Mouse (Mus musculus) limb, embryonic 11.5 days (tissue): ENCODE measurements around the gene Nudt3. TPM values are rescaled to one million over a fixed set of nuclear protein-coding genes. Genes with fewer than 3 reads are reported as not detected.

ENCODE experiments used
- ATAC-seq: fragments of 200-750 bp; cut with Nextera tagmentation; 2 replicates; pipeline ENCODE4 v1.8.0; 2017; ENCODE audit warnings: low read depth; ENCODE audit not compliant: insufficient number of reproducible peaks, low FRiP score, low TSS enrichment
- DNase-seq: peaks from one replicate; pipeline ENCODE4 v3.0.0-alpha.2; 2015; ENCODE audit warnings: low spot score
- H3K27ac ChIP-seq: fragments of 300-500 bp; sonication (generic); replicated peaks from 2 replicates; pipeline ENCODE4 v1.5.1; 2014; ENCODE audit warnings: low read depth, mild to moderate bottlenecking, low read length
- H3K27me3 ChIP-seq: fragments of 300-500 bp; sonication (generic); 2 replicates; pipeline ENCODE4 v1.6.1; 2014; ENCODE audit warnings: mild to moderate bottlenecking, low read length, mixed read lengths; ENCODE audit not compliant: control insufficient read depth, insufficient read depth
- H3K36me3 ChIP-seq: fragments of 300-500 bp; sonication (generic); 2 replicates; pipeline ENCODE4 v1.6.1; 2014; ENCODE audit warnings: mild to moderate bottlenecking, low read length, moderate library complexity, mixed read lengths; ENCODE audit not compliant: control insufficient read depth, insufficient read depth
- H3K4me1 ChIP-seq: fragments of 300-500 bp; sonication (generic); 2 replicates; pipeline ENCODE4 v1.6.1; 2014; ENCODE audit warnings: low read length, mixed read lengths; ENCODE audit not compliant: control insufficient read depth, insufficient read depth
- H3K4me2 ChIP-seq: fragments of 300-500 bp; sonication (generic); 2 replicates; pipeline ENCODE4 v1.6.1; 2014; ENCODE audit warnings: low read depth, mild to moderate bottlenecking, moderate library complexity; ENCODE audit not compliant: severe bottlenecking
- H3K4me3 ChIP-seq: fragments of 300-500 bp; sonication (generic); 2 replicates; pipeline ENCODE4 v1.5.1; 2014; ENCODE audit warnings: low read depth, low read length
- H3K9ac ChIP-seq: fragments of 300-500 bp; sonication (generic); 2 replicates; pipeline ENCODE4 v1.6.1; 2014; ENCODE audit warnings: mild to moderate bottlenecking, low read length
- H3K9me3 ChIP-seq: fragments of 300-500 bp; sonication (generic); 2 replicates; pipeline ENCODE4 v1.6.1; 2016; ENCODE audit warnings: low read length; ENCODE audit not compliant: control insufficient read depth
- WGBS: fragments of 180-500 bp; shearing (Covaris S2); extraction: QIAGEN DNeasy Blood & Tissue Kit; methylation state at CpG from one replicate; pipeline ENCODE4 v1.1.7; 2014; 5-methylcytosine and 5-hydroxymethylcytosine counted together
- polyA plus RNA-seq: library from polyadenylated mRNA; unstranded; fragments of >200 nt; fragmentation: Nextera tagmentation; extraction: Ambion mirVana; gene quantifications from 2 replicates; pipeline ENCODE4 v1.2.1, GENCODE M21; 2014

The Nudt3 gene
- polyA plus RNA-seq, 1 experiment from 2014 or later = 42.2 TPM

DNA sequence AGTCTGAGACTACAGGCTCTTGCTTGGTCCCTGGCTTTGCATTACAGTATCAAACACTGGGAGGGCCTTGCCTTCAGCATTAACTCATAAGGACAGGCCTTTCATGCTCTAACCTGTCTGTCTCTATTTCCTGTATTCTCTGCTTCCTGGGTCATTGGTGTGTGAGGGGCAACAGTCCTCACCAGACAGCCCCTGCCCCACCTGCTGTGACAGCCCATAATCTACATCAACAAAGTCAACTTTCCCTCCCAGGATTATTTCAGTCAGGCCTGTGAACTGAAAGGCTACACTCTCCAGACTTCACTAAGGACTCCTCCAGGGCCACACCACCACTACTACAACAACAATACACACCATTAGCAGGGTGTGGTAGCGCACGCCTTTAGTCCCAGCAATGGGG lies 20.3 kb downstream of the Nudt3 start:
- Histone ChIP-seq H3K9me3 (no peaks in the 10 kb centered on the region), H3K36me3 (peaks cover 6% of the 10 kb centered on the region), H3K9ac (no peak overlapping the region), H3K4me1 (0 out of 2 replicates have a peak, but pooled peaks cover 10% of the 10 kb centered on the region), H3K27me3 (no peaks in the 10 kb centered on the region), H3K4me3 (no peak overlapping the region), H3K4me2 (no peak overlapping the region), H3K27ac (no peak overlapping the region)
- no peak for ATAC-seq
- 81% methylated on average over 2 of the region's 2 CpGs for WGBS
- no peak for DNase-seq

DNA sequence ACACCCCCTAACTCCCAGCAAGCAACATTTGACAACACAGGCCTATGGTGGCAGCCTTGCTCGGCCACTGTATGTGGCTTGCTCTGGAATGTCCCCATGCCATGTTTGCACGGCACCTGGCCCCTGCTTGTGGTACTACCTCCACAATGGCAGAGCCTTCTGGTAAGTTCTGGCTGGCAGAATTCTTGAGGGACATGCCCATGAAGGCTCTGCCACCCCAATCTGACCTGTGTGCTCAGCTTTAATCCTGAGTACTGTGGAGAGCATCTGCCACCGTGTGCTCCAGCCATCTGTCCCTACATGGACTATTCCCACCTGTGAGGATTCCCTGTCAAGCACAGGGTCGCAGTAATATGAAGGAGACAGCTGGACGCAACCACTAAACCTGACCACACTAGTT lies 22.4 kb downstream of the Nudt3 start:
- Histone ChIP-seq H3K4me2 (no peak overlapping the region), H3K9me3 (no peaks in the 10 kb centered on the region), H3K27ac (no peak overlapping the region), H3K4me1 (0 out of 2 replicates have a peak, but pooled peaks cover 10% of the 10 kb centered on the region), H3K27me3 (no peaks in the 10 kb centered on the region), H3K36me3 (peaks cover 6% of the 10 kb centered on the region), H3K4me3 (no peak overlapping the region), H3K9ac (no peak overlapping the region)
- ATAC-seq (no peak), DNase-seq (no peak)
- 82% methylated on average over 5 of the region's 5 CpGs for WGBS

DNA sequence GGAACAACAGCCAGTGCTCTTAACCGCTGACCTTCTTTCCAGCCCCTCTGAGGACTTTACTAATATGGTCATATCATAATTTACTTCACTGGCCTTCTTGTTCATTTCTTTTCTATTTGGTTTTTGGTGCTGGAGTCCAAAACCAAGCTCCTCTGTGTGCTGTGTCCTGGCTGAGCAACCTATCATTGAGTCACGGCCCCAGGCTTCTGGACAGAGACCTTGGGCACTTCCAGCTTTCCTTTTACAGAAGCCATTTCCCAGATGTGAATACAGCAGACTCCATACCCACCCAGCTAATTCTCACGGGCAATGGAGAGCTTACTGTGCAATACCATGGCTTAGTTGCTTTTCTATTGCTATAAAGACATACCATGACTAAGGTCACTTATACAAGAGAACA lies 23.0 kb downstream of the Nudt3 start:
- Histone ChIP-seq H3K4me2 (no peak overlapping the region), H3K27ac (no peak overlapping the region), H3K4me1 (0 out of 2 replicates have a peak, but pooled peaks cover 10% of the 10 kb centered on the region), H3K36me3 (peaks cover 11% of the 10 kb centered on the region), H3K4me3 (no peak overlapping the region), H3K9me3 (no peaks in the 10 kb centered on the region), H3K27me3 (no peaks in the 10 kb centered on the region), H3K9ac (no peak overlapping the region)
- WGBS = 83% methylated on average over 3 of the region's 3 CpGs
- DNase-seq (no peak), ATAC-seq (no peak)

DNA sequence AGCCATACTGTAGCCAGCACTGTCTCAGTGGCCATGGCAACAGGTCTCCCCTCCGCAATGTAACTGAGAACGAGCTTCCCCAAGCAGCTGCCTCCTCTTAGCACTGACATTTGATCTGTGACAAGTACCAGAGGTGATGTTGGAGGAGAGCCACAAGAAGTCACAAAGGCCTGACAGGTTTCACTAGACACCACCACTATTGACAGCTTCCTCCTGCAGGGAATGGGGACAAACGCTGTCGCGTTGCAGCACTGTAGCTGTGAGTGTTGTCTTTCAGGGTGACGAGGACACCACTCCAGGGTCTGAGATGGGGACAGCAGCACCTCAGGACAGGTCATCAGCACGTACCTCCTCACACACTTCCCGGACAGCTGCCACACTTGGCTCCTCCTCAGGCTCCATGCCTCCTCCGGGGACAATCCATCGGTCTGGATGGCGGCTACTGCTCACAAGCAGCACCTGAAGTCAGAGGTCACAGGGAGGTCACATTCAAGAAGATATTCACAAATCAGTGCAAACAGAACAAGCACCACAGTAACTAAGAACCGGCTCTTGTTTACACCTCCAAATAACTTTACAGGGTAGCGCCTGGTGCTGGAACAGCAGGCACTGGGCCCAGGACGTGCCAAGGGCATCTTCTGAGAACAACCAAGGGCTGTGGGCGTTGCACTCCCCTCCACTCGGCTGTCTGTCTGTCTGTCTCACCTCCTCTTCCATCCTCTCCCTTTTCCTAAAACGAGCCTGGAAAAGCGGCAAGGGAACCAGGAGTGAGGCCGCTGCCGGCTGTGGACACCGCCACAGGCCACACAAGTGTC lies 26.7 kb downstream of the Nudt3 start:
- Histone ChIP-seq H3K4me2 (no peak overlapping the region), H3K4me3 (no peak overlapping the region), H3K4me1 (0 out of 2 replicates have a peak, but pooled peaks cover 6% of the 10 kb centered on the region), H3K9me3 (no peaks in the 10 kb centered on the region), H3K9ac (no peak overlapping the region), H3K36me3 (peaks cover 13% of the 10 kb centered on the region), H3K27ac (no peak overlapping the region), H3K27me3 (no peaks in the 10 kb centered on the region)
- ATAC-seq = no peak
- DNase-seq = no peak
- WGBS = 61% methylated on average over 21 of the region's 21 CpGs

DNA sequence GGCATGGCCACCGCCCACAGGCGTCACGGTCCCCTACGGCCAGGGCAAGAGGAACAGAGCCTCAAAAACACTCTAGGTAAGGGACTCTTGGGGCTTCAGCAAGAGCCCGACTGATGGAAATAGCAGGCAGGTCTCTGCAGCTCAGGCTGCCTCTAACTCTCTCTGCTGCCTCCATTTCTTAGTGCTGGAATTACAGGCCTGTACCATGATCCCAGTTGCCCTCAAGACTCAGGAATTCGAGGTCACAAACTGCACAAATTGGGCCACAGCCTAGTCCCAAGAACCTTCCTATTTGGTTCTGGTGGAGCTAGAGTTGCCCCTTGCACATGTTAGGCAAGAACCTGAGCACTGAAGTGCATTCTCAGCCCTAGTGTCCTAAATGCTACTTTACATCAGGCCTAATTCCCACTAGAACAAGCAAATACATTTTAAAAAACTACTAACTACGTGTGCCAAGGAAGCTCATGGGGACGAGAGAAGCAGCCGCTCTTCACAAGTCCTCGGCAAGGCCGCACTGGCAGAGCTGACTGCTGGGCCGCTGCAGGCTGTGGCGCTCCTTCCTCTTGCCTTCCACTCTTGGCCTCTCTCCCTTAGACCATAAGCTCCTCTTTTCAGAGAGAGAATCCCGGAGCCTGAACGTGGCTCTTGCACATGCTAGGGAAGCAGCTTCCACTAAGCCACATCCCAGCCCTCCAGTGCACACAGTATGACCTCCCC lies 27.5 kb downstream of the Nudt3 start:
- H3K9me3 ChIP-seq = no peaks in the 10 kb centered on the region
- no peak overlapping the region for H3K9ac ChIP-seq
- ATAC-seq (no peak), DNase-seq (no peak)
- no peaks in the 10 kb centered on the region for H3K27me3 ChIP-seq
- H3K4me1 ChIP-seq = 0 out of 2 replicates have a peak, but pooled peaks cover 1% of the 10 kb centered on the region
- 88% methylated on average over 15 of the region's 15 CpGs for WGBS
- peaks cover 13% of the 10 kb centered on the region for H3K36me3 ChIP-seq
- H3K4me2 ChIP-seq = no peak overlapping the region
- H3K27ac ChIP-seq = no peak overlapping the region
- H3K4me3 ChIP-seq = no peak overlapping the region

DNA sequence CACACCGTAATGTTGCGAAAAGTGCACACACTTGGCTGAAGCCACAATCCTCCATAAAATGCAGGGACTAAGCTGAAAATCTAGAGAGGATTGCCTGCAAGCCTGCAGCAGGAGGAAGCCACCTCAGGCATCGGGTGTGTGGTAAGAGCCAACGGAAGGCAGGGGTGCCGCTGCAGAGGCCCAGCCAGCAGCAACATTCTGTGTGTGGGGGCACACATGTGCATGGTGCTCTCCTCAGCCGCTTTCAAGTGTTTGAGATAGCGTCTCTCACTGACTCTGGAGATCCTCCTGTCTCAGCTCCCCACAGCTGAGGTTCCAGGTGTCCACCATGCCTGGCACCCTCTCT lies 30.8 kb downstream of the Nudt3 start:
- no peaks in the 10 kb centered on the region for H3K9me3 ChIP-seq
- no peak overlapping the region for H3K4me2 ChIP-seq
- no peaks in the 10 kb centered on the region for H3K4me1 ChIP-seq
- 98% methylated on average over 7 of the region's 7 CpGs for WGBS
- no peak overlapping the region for H3K27ac ChIP-seq
- H3K27me3 ChIP-seq = no peaks in the 10 kb centered on the region
- H3K9ac ChIP-seq = no peak overlapping the region
- no peak for ATAC-seq
- peaks cover 13% of the 10 kb centered on the region for H3K36me3 ChIP-seq
- DNase-seq = no peak
- H3K4me3 ChIP-seq = no peak overlapping the region

DNA sequence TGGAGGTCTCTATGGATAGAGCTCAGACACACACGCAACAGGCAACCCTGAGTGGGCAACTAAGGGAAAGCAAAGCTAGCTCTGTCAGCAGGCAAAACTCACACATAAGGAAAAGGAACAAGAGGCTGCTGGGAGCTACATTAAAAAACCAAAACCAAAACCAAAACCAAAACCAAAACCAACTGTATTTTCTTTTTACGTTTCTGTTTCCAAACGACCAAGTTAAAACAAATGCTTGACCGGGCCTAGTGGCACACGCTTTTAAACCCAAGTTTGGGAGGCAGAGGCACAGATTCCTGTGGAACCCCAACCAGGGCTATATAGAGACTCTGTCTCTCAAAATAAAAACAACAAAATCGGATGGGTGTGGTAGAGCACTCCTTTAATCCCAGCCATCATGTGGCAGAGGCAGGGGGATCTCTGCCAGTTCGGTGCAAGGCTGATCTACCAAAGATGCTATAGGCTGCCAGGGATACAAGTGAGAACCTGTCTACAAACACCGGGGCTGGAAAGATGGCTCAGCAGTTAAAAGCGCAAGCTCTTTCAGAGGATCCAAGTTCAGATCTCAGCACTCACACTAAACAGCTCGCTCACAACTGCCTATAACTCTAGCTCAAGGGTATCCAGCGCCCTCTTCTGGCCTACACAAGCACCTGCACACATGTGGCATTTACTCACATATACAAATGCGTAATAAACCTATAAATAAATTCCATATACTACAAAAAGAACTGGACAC lies 31.3 kb downstream of the Nudt3 start:
- ATAC-seq (no peak), DNase-seq (no peak)
- Histone ChIP-seq H3K27me3 (no peaks in the 10 kb centered on the region), H3K9ac (no peak overlapping the region), H3K4me2 (no peak overlapping the region), H3K4me3 (no peak overlapping the region), H3K36me3 (peaks cover 13% of the 10 kb centered on the region), H3K9me3 (no peaks in the 10 kb centered on the region), H3K4me1 (no peaks in the 10 kb centered on the region), H3K27ac (no peak overlapping the region)
- 89% methylated on average over 12 of the region's 12 CpGs for WGBS

DNA sequence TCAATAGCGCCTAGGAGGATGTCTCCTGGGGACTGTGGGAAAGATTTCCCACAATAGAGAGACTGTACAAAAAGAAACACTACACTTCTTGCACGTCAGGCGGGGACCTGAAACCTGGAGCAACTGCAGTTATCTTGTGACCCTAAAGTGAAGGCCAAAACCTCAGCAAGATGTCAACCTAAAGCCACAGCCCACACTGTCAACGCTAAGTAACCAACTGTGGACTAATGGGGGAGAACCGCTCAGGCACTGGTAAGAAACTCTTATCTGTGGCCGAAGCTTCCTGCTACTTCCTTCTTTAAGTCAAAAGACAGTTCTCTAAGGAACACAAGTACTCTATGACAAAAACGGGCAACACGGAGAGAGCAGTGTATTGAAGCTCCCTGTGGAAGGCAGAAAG lies 35.1 kb downstream of the Nudt3 start:
- H3K4me3 ChIP-seq = no peak overlapping the region
- no peak overlapping the region for H3K9ac ChIP-seq
- peaks cover 10% of the 10 kb centered on the region for H3K36me3 ChIP-seq
- no peak for DNase-seq
- no peaks in the 10 kb centered on the region for H3K9me3 ChIP-seq
- WGBS = 89% methylated on average over 8 of the region's 8 CpGs
- H3K4me2 ChIP-seq = no peak overlapping the region
- no peaks in the 10 kb centered on the region for H3K4me1 ChIP-seq
- no peak overlapping the region for H3K27ac ChIP-seq
- H3K27me3 ChIP-seq = no peaks in the 10 kb centered on the region
- ATAC-seq = no peak
